Mouse (Mus musculus): ENCODE measurements at regions not wholly inside any gene's neighbourhood (a gene's known extent, or its start where the extent isn't known, plus 50 kb on each side); places are given as distances from the start of the nearest gene placed in this dataset.
A peak's percentile ranks its signal among the peaks of the same experiment; 100 is the strongest.

DNA sequence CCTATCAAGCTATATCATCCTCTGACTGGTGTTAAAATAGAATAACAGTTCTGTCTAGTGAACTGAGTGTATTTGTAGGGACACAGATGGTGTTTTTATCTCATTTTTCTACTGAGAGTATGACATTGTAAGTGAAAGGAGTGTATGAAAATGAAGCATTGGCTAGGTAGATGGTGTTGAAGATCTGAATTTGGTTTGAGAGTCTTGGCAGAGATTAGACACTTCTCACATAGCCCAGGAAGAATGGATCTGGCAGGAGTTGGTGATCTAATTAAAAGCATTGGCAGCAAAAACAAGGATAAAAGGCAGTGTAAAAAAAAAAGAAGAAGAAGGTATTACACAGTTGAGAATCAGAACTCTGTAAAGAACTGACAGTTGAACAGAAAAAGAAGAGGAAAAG is 900.4 kb upstream of the Pabpc4l start:
- no peak overlapping the region for H3K27ac ChIP-seq (replicated peaks)
- no peak overlapping the region for H3K4me2 ChIP-seq
- no peaks in the 10 kb centered on the region for H3K36me3 ChIP-seq
- H3K9me3 ChIP-seq (replicated peaks) = no peaks in the 10 kb centered on the region
- no peaks in the 10 kb centered on the region for H3K4me1 ChIP-seq
- no peak for ATAC-seq (ENCODE audit: low FRiP score)
- no peak overlapping the region for H3K4me3 ChIP-seq (replicated peaks)
- H3K9ac ChIP-seq (replicated peaks) = no peak overlapping the region
- H3K27me3 ChIP-seq (replicated peaks) = no peaks in the 10 kb centered on the region

DNA sequence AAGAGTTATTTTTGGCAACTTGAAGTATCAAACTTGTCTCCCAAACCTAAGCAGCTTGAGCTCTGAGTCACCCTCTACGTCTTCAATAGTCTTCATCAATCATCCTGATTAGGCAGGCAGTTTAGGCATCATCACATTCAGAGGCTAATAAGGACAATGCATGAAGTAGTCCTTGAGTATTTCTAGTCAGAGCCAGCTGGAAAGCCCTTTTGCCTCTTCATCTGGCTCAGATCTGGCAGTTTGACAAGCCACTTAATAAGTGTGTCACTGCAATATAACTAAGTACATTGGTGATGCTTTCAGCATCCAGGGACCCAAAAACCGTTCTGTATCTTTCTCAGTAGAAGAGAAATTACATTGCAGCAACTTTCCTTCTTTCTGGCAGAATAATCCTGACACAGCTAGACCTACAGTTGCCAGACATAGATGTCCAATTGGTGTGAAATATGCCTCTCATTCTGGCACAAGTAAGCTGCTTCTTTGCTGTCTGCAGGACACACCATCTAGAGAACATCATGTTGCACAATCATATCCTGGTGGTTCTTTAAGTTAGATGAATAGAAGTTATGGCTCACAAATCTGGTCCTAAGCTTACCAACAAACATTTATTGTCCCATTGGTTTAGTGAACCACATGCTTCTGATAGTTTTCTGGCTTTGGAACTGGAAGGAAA is 868.5 kb upstream of the Pabpc4l start:
- ATAC-seq (ENCODE audit: low FRiP score) = no peak
- 49% methylated on average over 2 of the region's 2 CpGs for WGBS
- no peak overlapping the region for H3K4me2 ChIP-seq
- no peak overlapping the region for H3K27ac ChIP-seq (replicated peaks)
- H3K27me3 ChIP-seq (replicated peaks) = no peaks in the 10 kb centered on the region
- H3K36me3 ChIP-seq = no peaks in the 10 kb centered on the region
- H3K4me1 ChIP-seq = no peaks in the 10 kb centered on the region
- H3K4me3 ChIP-seq (replicated peaks) = no peak overlapping the region
- no peaks in the 10 kb centered on the region for H3K9me3 ChIP-seq (replicated peaks)
- no peak overlapping the region for H3K9ac ChIP-seq (replicated peaks)

GRCm38 (mm10) chr3:47281783-47282182 is 833.8 kb upstream of the Pabpc4l start:
- Histone ChIP-seq H3K4me3 (replicated peaks) (no peak overlapping the region), H3K27ac (replicated peaks) (no peak overlapping the region), H3K9ac (replicated peaks) (no peak overlapping the region), H3K4me1 (0 out of 2 replicates have a peak, but pooled peaks cover 6% of the 10 kb centered on the region), H3K36me3 (no peaks in the 10 kb centered on the region), H3K9me3 (replicated peaks) (no peaks in the 10 kb centered on the region), H3K4me2 (no peak overlapping the region), H3K27me3 (replicated peaks) (no peaks in the 10 kb centered on the region)
- 20% methylated on average over 1 of the region's 1 CpGs for WGBS
- no peak for ATAC-seq (ENCODE audit: low FRiP score)

- Histone ChIP-seq H3K4me3 (replicated peaks) (no peak overlapping the region), H3K27me3 (replicated peaks) (no peaks in the 10 kb centered on the region), H3K36me3 (no peaks in the 10 kb centered on the region), H3K9me3 (replicated peaks) (no peaks in the 10 kb centered on the region), H3K4me2 (no peak overlapping the region), H3K27ac (replicated peaks) (no peak overlapping the region), H3K4me1 (0 out of 2 replicates have a peak, but pooled peaks cover 6% of the 10 kb centered on the region), H3K9ac (replicated peaks) (no peak overlapping the region)
- ATAC-seq (ENCODE audit: low FRiP score) = peak; percentile 41; the same call in 1 of the 2 replicates
- WGBS = 15% methylated on average over 5 of the region's 5 CpGs
These were observed 832.3 kb upstream of the Pabpc4l start for GRCm38 (mm10) chr3:47280270-47280669.

DNA sequence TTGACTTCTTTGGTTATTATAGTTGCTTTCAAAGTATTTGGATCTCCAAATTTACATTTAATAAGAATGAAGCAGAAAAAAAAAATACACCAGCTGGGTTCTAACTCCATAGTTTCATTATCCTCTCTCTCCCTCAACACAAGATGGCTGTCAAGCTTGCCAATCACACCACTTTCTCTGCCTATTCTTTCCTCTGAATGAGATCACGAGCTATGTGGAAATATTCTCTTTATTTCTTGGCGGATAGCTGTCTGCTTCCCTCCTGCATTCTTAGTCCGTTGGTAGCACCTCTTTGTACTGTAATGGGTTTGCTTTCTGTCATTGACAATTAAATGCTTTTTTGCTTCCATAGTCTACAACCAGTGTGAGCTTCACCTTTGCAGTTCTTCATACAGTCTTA is 793.0 kb upstream of the Pabpc4l start:
- Histone ChIP-seq H3K4me3 (replicated peaks) (no peak overlapping the region), H3K4me1 (no peaks in the 10 kb centered on the region), H3K9ac (replicated peaks) (no peak overlapping the region), H3K9me3 (replicated peaks) (no peaks in the 10 kb centered on the region), H3K27ac (replicated peaks) (no peak overlapping the region), H3K36me3 (no peaks in the 10 kb centered on the region), H3K4me2 (no peak overlapping the region), H3K27me3 (replicated peaks) (no peaks in the 10 kb centered on the region)
- ATAC-seq (ENCODE audit: low FRiP score) = no peak
- 79% methylated on average over 3 of the region's 3 CpGs for WGBS

GRCm38 (mm10) chr3:47230234-47230633 is 782.2 kb upstream of the Pabpc4l start:
- no peak overlapping the region for H3K4me3 ChIP-seq (replicated peaks)
- no peak overlapping the region for H3K9ac ChIP-seq (replicated peaks)
- WGBS = 92% methylated on average over 6 of the region's 6 CpGs
- no peak overlapping the region for H3K27ac ChIP-seq (replicated peaks)
- H3K36me3 ChIP-seq = no peaks in the 10 kb centered on the region
- H3K27me3 ChIP-seq (replicated peaks) = no peaks in the 10 kb centered on the region
- H3K4me1 ChIP-seq = no peaks in the 10 kb centered on the region
- no peaks in the 10 kb centered on the region for H3K9me3 ChIP-seq (replicated peaks)
- no peak overlapping the region for H3K4me2 ChIP-seq
- ATAC-seq (ENCODE audit: low FRiP score) = no peak

DNA sequence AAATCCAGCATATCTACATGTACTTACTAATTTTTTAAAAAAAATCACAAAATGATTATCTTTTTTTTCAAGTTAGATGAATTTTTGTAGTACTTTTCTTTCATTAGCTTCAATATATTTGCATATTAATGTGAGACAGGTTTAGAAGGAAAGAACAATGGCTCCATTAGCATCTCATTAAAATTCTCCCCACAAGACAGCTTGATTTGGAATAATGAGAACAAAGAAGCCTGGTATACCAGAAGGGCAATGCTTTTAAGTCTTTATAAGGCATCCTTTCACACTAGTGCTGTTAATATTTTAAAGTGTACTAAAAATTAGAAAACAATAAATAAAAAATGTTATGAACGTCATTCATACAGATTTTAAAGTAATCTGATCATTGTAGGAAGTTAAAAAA is 770.6 kb upstream of the Pabpc4l start:
- Histone ChIP-seq H3K4me3 (replicated peaks) (no peak overlapping the region), H3K4me1 (no peaks in the 10 kb centered on the region), H3K27ac (replicated peaks) (no peak overlapping the region), H3K27me3 (replicated peaks) (no peaks in the 10 kb centered on the region), H3K36me3 (no peaks in the 10 kb centered on the region), H3K9ac (replicated peaks) (no peak overlapping the region), H3K9me3 (replicated peaks) (no peaks in the 10 kb centered on the region), H3K4me2 (no peak overlapping the region)
- 43% methylated on average over 1 of the region's 1 CpGs for WGBS
- no peak for ATAC-seq (ENCODE audit: low FRiP score)

DNA sequence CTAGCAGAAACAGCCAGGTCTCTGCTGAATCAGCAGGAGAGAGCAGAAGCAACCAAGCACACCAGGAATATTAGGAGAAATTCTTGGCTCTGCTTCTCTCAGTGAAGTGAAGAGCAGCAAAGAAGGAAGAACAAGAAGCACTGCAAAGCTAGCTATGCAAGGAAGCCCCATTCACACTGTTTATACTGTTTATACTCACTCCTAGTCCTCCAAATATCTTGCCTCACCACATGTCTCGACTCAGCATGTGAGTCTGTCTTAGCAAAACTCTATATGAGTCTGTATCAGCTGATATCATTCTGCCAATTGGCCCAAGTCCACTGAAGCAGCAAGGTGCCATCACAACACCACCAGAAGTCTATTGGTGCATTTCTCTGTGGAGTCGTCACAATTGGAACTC is 765.1 kb upstream of the Pabpc4l start:
- H3K4me1 ChIP-seq = no peaks in the 10 kb centered on the region
- no peaks in the 10 kb centered on the region for H3K36me3 ChIP-seq
- WGBS = 84% methylated on average over 2 of the region's 2 CpGs
- H3K27me3 ChIP-seq (replicated peaks) = no peaks in the 10 kb centered on the region
- H3K4me3 ChIP-seq (replicated peaks) = no peak overlapping the region
- no peak overlapping the region for H3K4me2 ChIP-seq
- no peak overlapping the region for H3K27ac ChIP-seq (replicated peaks)
- no peaks in the 10 kb centered on the region for H3K9me3 ChIP-seq (replicated peaks)
- H3K9ac ChIP-seq (replicated peaks) = no peak overlapping the region
- ATAC-seq (ENCODE audit: low FRiP score) = no peak

GRCm38 (mm10) chr3:47197584-47197983 is 749.6 kb upstream of the Pabpc4l start:
- no peak overlapping the region for H3K4me3 ChIP-seq (replicated peaks)
- H3K4me2 ChIP-seq = no peak overlapping the region
- no peaks in the 10 kb centered on the region for H3K36me3 ChIP-seq
- H3K9ac ChIP-seq (replicated peaks) = no peak overlapping the region
- H3K27ac ChIP-seq (replicated peaks) = no peak overlapping the region
- H3K9me3 ChIP-seq (replicated peaks) = no peaks in the 10 kb centered on the region
- H3K4me1 ChIP-seq = no peaks in the 10 kb centered on the region
- no peaks in the 10 kb centered on the region for H3K27me3 ChIP-seq (replicated peaks)
- no peak for ATAC-seq (ENCODE audit: low FRiP score)

- Histone ChIP-seq H3K9me3 (replicated peaks) (no peaks in the 10 kb centered on the region), H3K4me3 (replicated peaks) (no peak overlapping the region), H3K9ac (replicated peaks) (no peak overlapping the region), H3K4me2 (no peak overlapping the region), H3K4me1 (no peaks in the 10 kb centered on the region), H3K27ac (replicated peaks) (no peak overlapping the region), H3K27me3 (replicated peaks) (no peaks in the 10 kb centered on the region), H3K36me3 (no peaks in the 10 kb centered on the region)
- no peak for ATAC-seq (ENCODE audit: low FRiP score)
- 81% methylated on average over 3 of the region's 3 CpGs for WGBS
These were observed 736.2 kb upstream of the Pabpc4l start for GRCm38 (mm10) chr3:47184226-47184625.

DNA sequence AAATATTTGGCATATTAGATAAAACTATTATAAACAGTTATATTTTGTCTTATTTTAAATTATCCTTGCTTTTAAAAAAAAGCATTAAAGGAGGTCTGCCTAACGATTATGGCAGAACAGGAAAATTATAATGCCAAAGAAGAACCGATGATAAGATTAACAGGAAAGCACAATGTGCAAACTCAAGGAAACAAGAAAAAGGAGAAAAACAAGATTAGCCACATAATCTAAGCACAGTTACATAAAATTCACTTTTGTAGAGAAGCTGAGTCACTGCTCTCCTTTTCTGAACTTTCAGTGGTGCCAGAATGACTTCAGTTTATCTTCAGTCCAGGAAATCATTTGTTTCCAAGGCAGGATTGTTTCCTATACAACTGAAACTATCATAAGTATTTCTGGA is 734.7 kb upstream of the Pabpc4l start:
- 93% methylated on average over 2 of the region's 2 CpGs for WGBS

DNA sequence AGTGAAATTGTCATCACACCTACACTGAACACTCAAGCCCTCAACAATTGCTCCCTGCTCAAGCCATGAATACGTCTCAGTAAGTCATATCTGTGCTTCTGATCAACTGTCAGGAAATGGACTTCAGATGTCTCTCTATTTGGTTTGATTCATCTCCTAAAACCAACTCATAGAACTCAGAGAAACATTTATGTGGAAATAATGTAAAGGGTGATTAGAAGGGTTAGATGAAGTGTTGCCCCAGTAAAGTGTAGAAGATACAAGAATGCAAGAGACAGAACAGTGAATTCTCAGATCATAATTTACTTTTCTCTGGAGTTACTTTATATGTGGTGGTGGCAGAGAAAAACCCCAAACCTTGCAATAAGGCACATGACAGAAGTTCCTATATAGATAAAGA is 732.4 kb upstream of the Pabpc4l start:
- 82% methylated on average over 1 of the region's 1 CpGs for WGBS
- no peak for ATAC-seq (ENCODE audit: low FRiP score)
- no peak overlapping the region for H3K27ac ChIP-seq (replicated peaks)
- no peak overlapping the region for H3K4me3 ChIP-seq (replicated peaks)
- no peaks in the 10 kb centered on the region for H3K36me3 ChIP-seq
- H3K4me2 ChIP-seq = no peak overlapping the region
- H3K9me3 ChIP-seq (replicated peaks) = no peaks in the 10 kb centered on the region
- no peaks in the 10 kb centered on the region for H3K27me3 ChIP-seq (replicated peaks)
- no peaks in the 10 kb centered on the region for H3K4me1 ChIP-seq
- no peak overlapping the region for H3K9ac ChIP-seq (replicated peaks)

More for the DNA sequence above, 734.7 kb upstream of the Pabpc4l start:
- Histone ChIP-seq H3K4me1 (no peaks in the 10 kb centered on the region), H3K4me3 (replicated peaks) (no peak overlapping the region), H3K4me2 (no peak overlapping the region), H3K27me3 (replicated peaks) (no peaks in the 10 kb centered on the region), H3K27ac (replicated peaks) (no peak overlapping the region), H3K9me3 (replicated peaks) (no peaks in the 10 kb centered on the region), H3K36me3 (no peaks in the 10 kb centered on the region), H3K9ac (replicated peaks) (no peak overlapping the region)
- no peak for ATAC-seq (ENCODE audit: low FRiP score)
